18 mouse cellular contexts compared by ENCODE assay signal in the genomic region with DNA sequence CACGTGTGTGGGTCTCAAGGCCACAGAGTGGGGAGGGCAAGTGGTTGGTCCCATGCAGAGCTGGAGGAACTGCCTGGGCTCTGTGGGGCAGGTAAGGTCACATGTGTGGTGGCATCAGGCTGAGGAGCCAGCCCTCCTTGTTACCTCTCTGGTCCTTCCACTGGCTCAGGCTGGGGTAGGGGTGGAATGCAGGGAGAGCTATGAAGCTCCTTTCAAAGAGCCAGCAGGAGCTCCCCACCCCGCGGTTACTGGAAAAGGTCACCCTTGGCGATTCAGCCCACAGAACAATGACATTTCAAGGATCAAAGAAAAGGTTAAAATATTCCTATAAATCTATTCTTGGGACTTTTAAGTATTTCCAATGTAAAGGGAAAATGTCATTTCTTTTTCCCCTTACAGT.
"Had no signal": no experiment of that assay in that cellular context is flagged by ENCODE, and none has a peak within 500 bp of the region (broad histone marks: within the 10 kb centered on the region; RNA-seq: fewer than 3 reads in every experiment).

No protein-coding gene starts in this region.

- DNase-seq: kidney, postnatal 14 days; kidney, postnatal 4 days; layer of hippocampus, postnatal 36 days; liver; lung, adult 18-20 months; lung, postnatal 14 days; lung, postnatal 4 days; midbrain, embryonic 14.5 days; thymus, adult 2 months; thymus, postnatal 14 days; thymus, postnatal 4 days had no signal

- H3K9me3 ChIP-seq: limb, embryonic 10.5 days; limb, embryonic 13.5 days; liver, embryonic 12.5 days; liver, embryonic 15.5 days; lung, embryonic 15.5 days had no signal

- H3K36me3 ChIP-seq: limb, embryonic 10.5 days; limb, embryonic 13.5 days; liver, embryonic 12.5 days; liver, embryonic 15.5 days; lung, embryonic 15.5 days had no signal

- H3K4me1 ChIP-seq: limb, embryonic 13.5 days; lung, embryonic 15.5 days had no signal

- H3K9ac ChIP-seq: limb, embryonic 13.5 days; liver, embryonic 12.5 days; liver, embryonic 15.5 days; lung, embryonic 15.5 days had no signal

- H3K4me3 ChIP-seq: limb, embryonic 10.5 days; limb, embryonic 13.5 days; liver, embryonic 12.5 days; liver, embryonic 15.5 days; lung, embryonic 15.5 days had no signal

- H3K4me2 ChIP-seq: limb, embryonic 13.5 days; liver, embryonic 12.5 days; liver, embryonic 15.5 days; lung, embryonic 15.5 days; midbrain, embryonic 11.5 days had no signal

- H3K27me3 ChIP-seq: limb, embryonic 13.5 days; liver, embryonic 15.5 days; lung, embryonic 15.5 days had no signal

- H3K27ac ChIP-seq: limb, embryonic 10.5 days; limb, embryonic 13.5 days; liver, embryonic 12.5 days; liver, embryonic 15.5 days; lung, embryonic 15.5 days; stomach, postnatal 0 days had no signal

- ATAC-seq: liver, embryonic 12.5 days had no signal
